Comparison of ENCODE assay signal across 12 mouse cellular contexts in genomic region chr1:95113493-95113892, GRCm38 (mm10).
"Had no signal": no experiment of that assay in that cellular context is flagged by ENCODE, and none has a peak within 500 bp of the region (broad histone marks: within the 10 kb centered on the region; RNA-seq: fewer than 3 reads in every experiment).

No protein-coding gene starts in this region.

- H3K9ac ChIP-seq: kidney, embryonic 15.5 days; limb, embryonic 12.5 days; liver, embryonic 14.5 days; midbrain, embryonic 13.5 days had no signal

- H3K4me1 ChIP-seq: kidney, embryonic 15.5 days; limb, embryonic 12.5 days; midbrain, embryonic 13.5 days had no signal

- DNase-seq: kidney, postnatal 14 days; liver; lung, adult 2 months; lung, postnatal 36 days; right cerebral cortex, postnatal 25 days; thymus, adult 18-20 months; thymus, postnatal 36 days had no signal

- ATAC-seq: lung, postnatal 0 days; midbrain, embryonic 13.5 days had no signal

- H3K9me3 ChIP-seq: kidney, embryonic 15.5 days; limb, embryonic 12.5 days; midbrain, embryonic 13.5 days had no signal

- H3K4me2 ChIP-seq: kidney, embryonic 15.5 days; limb, embryonic 12.5 days; midbrain, embryonic 13.5 days had no signal

- H3K4me3 ChIP-seq: kidney, embryonic 15.5 days; limb, embryonic 12.5 days; midbrain, embryonic 13.5 days had no signal

- H3K36me3 ChIP-seq: kidney, embryonic 15.5 days; limb, embryonic 12.5 days; midbrain, embryonic 13.5 days had no signal

- H3K27me3 ChIP-seq: kidney, embryonic 15.5 days; limb, embryonic 12.5 days; midbrain, embryonic 13.5 days had no signal

- H3K27ac ChIP-seq: kidney, embryonic 15.5 days; limb, embryonic 12.5 days; liver, embryonic 14.5 days; midbrain, embryonic 13.5 days had no signal
